Mouse (Mus musculus) small intestine, adult 10 weeks (tissue): ENCODE results near the gene Trim62. TPM values are rescaled to one million over a fixed set of nuclear protein-coding genes. Genes with fewer than 3 reads are reported as not detected.

Experiments used
- polyA plus RNA-seq: library from polyadenylated mRNA; stranded (reverse); fragments of 350-450 nt; fragmentation: Illumina TruSeq; extraction: RNeasy Lipid Tissue Mini Kit (QIAGEN cat#74804); gene quantifications from one replicate; pipeline ENCODE4 v1.2.3, GENCODE M21; 2014; ENCODE audit warnings: low replicate concordance

Trim62 gene
- polyA plus RNA-seq = 0.33 TPM

DNA sequence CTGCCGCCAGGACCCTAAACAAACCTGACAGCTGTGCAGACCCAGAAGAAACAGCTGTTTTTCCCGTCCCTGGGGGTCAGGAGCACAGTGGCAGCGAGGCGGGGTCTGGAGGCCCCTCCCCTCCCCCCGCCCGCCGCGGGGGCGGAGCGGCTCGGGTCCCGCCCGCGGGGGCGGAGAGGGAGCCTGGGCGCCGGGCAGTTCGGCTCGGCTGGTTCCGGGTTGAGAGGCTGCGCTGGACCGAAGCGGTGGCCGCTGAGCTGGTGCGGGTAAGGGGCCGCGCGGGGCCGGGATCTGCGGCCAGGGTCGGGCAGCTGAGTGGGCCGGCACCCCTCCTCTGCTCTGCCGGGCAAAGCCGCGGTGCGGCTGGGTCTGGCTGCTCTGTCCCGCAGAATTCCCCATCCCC lies at the start of gene Trim62:
Gene Trim62 (plus strand): TSS at position 202 of the 403 bp plus-strand sequence.

Other genes with a start within 250 kb of the Trim62 start
- gene Phc2, start 228.9 kb upstream of the Trim62 start, polyA plus RNA-seq = not detected
- gene A3galt2, start 128.2 kb upstream of the Trim62 start, polyA plus RNA-seq = not detected
- 2.9 TPM for gene Zfp362, start 77.5 kb upstream of the Trim62 start, polyA plus RNA-seq
- gene Azin2, start 78.9 kb downstream of the Trim62 start, polyA plus RNA-seq = not detected
- gene Ak2, start 108.4 kb downstream of the Trim62 start, polyA plus RNA-seq = 158 TPM
- 16.9 TPM for gene Rnf19b, start 174.7 kb downstream of the Trim62 start, polyA plus RNA-seq
- 1.3 TPM for gene Tmem54, start 222.0 kb downstream of the Trim62 start, polyA plus RNA-seq
- gene Hpca, start 238.5 kb downstream of the Trim62 start, polyA plus RNA-seq = not detected